14 mouse cellular contexts compared by ENCODE assay signal in the genomic region with DNA sequence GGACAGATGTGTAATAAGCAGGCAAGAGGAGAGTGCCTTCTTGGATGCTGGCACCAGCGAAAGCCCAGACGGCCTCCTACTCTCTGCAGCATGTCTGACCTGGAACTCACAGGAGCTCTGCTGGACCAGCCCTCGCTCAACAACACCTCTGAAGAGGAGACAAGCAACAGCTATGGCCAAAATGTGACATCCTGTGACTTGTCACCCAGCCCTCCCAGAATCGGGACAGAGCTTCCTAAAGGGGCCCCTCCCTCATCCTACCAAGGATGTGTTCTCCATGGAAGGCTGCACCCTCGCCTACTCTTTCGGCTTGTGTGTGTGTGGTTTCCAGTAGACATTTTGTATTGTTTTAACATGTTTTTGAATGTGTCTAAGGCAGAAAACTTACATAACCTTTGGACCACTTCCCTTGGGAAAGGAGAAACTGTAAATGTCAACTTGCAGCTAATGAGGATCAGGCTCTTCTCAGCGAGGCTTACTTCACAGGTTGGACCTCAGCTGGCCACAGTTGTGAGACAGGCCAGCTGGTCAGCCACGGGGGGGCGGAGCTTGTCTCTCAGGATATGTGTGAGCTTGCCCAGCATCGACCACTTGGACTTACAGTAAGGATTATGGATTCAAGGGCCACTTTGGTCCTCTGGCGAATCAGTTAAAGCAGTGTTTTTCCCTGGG.
A peak's percentile ranks its signal among the peaks of the same experiment; 100 is the strongest.
DNase-seq lines count a peak whose midpoint lies in the region; ATAC-seq and TF ChIP-seq lines count a peak whose summit lies in the region.
"Had no signal": no experiment of that assay in that cellular context is flagged by ENCODE, and none has a peak within 500 bp of the region (broad histone marks: within the 10 kb centered on the region; RNA-seq: fewer than 3 reads in every experiment).

No protein-coding gene starts in this region.

- H3K4me1 ChIP-seq in lung, postnatal 0 days (ENCODE audit: insufficient read depth, low read depth, low read length), result no peaks in the 10 kb centered on the region; the same call in 1 of the 2 replicates
- peaks cover 3% of the 10 kb centered on the region; the same call in 1 of the 2 replicates for H3K4me1 ChIP-seq in hindbrain, embryonic 10.5 days (replicated peaks)
- H3K4me1 ChIP-seq: liver, embryonic 12.5 days had no signal

- H3K27me3 ChIP-seq in lung, postnatal 0 days (replicated peaks; ENCODE audit: insufficient read depth, low read length), result no peaks in the 10 kb centered on the region
- H3K27me3 ChIP-seq in hindbrain, embryonic 10.5 days (ENCODE audit: insufficient read depth, poor library complexity, severe bottlenecking), result no peaks in the 10 kb centered on the region
- H3K27me3 ChIP-seq: liver, embryonic 12.5 days; Patski had no signal

- DNase-seq in gastrocnemius, adult 18-20 months (ENCODE audit: low spot score), result peak; percentile 13
- DNase-seq in gastrocnemius, postnatal 25 days, result no peak
- DNase-seq in NIH3T3 (ENCODE audit: low read depth), result peak; percentile 82
- DNase-seq in heart, postnatal 4 days, result peak; percentile 46
- DNase-seq in lung, postnatal 0 days (ENCODE audit: low spot score), result peak; percentile 65
- DNase-seq in hindbrain, embryonic 10.5 days (ENCODE audit: low spot score), result no peak
- no peak for DNase-seq in Muller cell, postnatal 12 days (ENCODE audit: inconsistent ontology term)
- DNase-seq in cerebellum, adult 18-20 months, result no peak
- DNase-seq: layer of hippocampus, postnatal 36 days had no signal

- TF ChIP-seq EP300 in lung, postnatal 0 days (IDR thresholded peaks at IDR 0.05), result no peak

- WGBS in lung, postnatal 0 days, result 47% methylated on average over 11 of the region's 11 CpGs
- 78% methylated on average over 11 of the region's 11 CpGs for WGBS in hindbrain, embryonic 10.5 days

- no peak for TF ChIP-seq CTCF in lung, postnatal 0 days (IDR thresholded peaks at IDR 0.05)

- ATAC-seq in lung, postnatal 0 days, result peak; percentile 70
- ATAC-seq: liver, embryonic 12.5 days; midbrain, embryonic 16.5 days; Patski had no signal

- no peak overlapping the region for H3K4me2 ChIP-seq in lung, postnatal 0 days (replicated peaks; ENCODE audit: low read depth, low read length)
- H3K4me2 ChIP-seq: hindbrain, embryonic 13.5 days; liver, embryonic 12.5 days had no signal

- H3K27ac ChIP-seq in lung, postnatal 0 days (ENCODE audit: low read length), result no peak overlapping the region
- H3K27ac ChIP-seq in hindbrain, embryonic 10.5 days, result no peak overlapping the region
- H3K27ac ChIP-seq: hindbrain, embryonic 13.5 days; liver, embryonic 12.5 days had no signal

- no peaks in the 10 kb centered on the region for H3K9me3 ChIP-seq in lung, postnatal 0 days (ENCODE audit: low read length)
- no peaks in the 10 kb centered on the region for H3K9me3 ChIP-seq in hindbrain, embryonic 10.5 days
- H3K9me3 ChIP-seq: hindbrain, embryonic 13.5 days; liver, embryonic 12.5 days had no signal

- no peak overlapping the region for H3K9ac ChIP-seq in lung, postnatal 0 days (replicated peaks; ENCODE audit: low read depth)
- H3K9ac ChIP-seq: hindbrain, embryonic 13.5 days; liver, embryonic 12.5 days had no signal

- no peaks in the 10 kb centered on the region for H3K36me3 ChIP-seq in lung, postnatal 0 days (ENCODE audit: insufficient read depth, low read length)
- H3K36me3 ChIP-seq in hindbrain, embryonic 10.5 days, result no peaks in the 10 kb centered on the region
- H3K36me3 ChIP-seq: hindbrain, embryonic 13.5 days; liver, embryonic 12.5 days had no signal

- no peak overlapping the region for H3K4me3 ChIP-seq in lung, postnatal 0 days (ENCODE audit: low read depth, low read length)
- no peak overlapping the region for H3K4me3 ChIP-seq in hindbrain, embryonic 10.5 days
- H3K4me3 ChIP-seq: erythroblast, embryonic 14.5 days; hindbrain, embryonic 13.5 days; liver, embryonic 12.5 days had no signal

Comparison
In these comparisons a context has a peak if more than half of its experiments do, and no peak if none do; other contexts are left out.
1. DNase-seq: peak in gastrocnemius, adult 18-20 months (single experiment), NIH3T3 (single experiment), heart, postnatal 4 days (single experiment) and lung, postnatal 0 days (single experiment); none in gastrocnemius, postnatal 25 days (single experiment), hindbrain, embryonic 10.5 days (single experiment), Muller cell, postnatal 12 days (single experiment) and cerebellum, adult 18-20 months (0 of 2).